Mouse (Mus musculus): Measurements from ENCODE around the gene Kcnn4.

DNA sequence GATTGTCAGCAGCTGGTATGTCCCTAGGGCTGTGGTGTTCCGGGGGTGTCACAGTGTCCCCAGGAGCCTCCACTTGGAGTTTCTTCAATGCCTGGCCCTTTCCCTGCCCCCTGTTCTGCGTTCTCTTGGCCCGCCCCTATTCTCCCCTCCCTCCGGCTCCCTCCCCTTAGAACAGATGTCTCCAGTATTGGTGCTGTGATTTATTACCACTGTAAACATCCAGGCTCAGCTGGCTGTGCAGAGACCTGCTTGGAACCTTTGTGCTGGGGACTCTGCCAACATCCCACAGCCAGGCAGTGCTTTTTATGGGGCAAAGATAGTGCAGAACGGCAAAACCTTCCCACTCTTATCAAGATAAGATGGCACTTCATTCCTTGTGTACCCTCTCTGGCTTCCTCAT is 21.0 kb downstream of the Kcnn4 start:
- no peak for TF ChIP-seq CHD2 (IDR thresholded peaks at IDR 0.05; ENCODE audit: low read depth, low read length)
- no peak for TF ChIP-seq HCFC1 (IDR thresholded peaks at IDR 0.05; ENCODE audit: borderline replicate concordance, insufficient read depth, low read length)
- no peak for TF ChIP-seq ZC3H11A (IDR thresholded peaks at IDR 0.05; ENCODE audit: borderline replicate concordance, low read depth, low read length)

Measured in ES-E14 (cell line).